Mouse (Mus musculus): ENCODE results near the gene N4bp3.

DNA sequence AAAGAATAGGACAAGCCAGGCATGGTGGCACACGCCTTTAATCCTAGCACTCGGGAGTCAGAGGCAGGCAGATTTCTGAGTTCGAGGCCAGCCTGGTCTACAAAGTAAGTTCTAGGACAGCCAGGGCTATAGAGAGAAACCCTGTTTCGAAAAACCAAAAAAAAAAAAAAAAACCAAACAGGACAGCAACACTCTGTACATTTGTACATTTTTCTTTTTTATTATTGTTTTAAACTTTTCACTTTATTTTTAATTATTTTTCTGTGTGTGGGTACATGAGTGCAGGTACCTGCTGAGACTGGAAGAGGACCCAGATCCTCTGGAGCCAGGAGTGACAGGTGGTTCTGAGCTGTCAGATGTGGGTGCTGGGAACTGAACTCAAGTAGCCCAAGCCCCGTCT lies 24.7 kb upstream of the N4bp3 start:
- TF ChIP-seq CTCF (IDR thresholded peaks at IDR 0.05; ENCODE audit: low read depth) (no peak), EP300 (IDR thresholded peaks at IDR 0.05; ENCODE audit: low read depth) (no peak)

Measured in liver, postnatal 0 days (tissue).